Mouse (Mus musculus) gonadal fat pad, adult 2 months (tissue): Measurements from ENCODE around the gene Gdi2. TPM values are rescaled to one million over a fixed set of nuclear protein-coding genes. Genes with fewer than 3 reads are reported as not detected.
A peak's percentile ranks its signal among the peaks of the same experiment; 100 is the strongest.

Source experiments
- DNase-seq: peaks from one replicate; pipeline ENCODE4 v3.0.0-alpha.2; 2012; ENCODE audit warnings: low read depth
- polyA plus RNA-seq: library from polyadenylated mRNA; depleted of rRNA; stranded (reverse); fragments of >200 nt; gene quantifications from 2 replicates; pipeline ENCODE4 v1.2.3, GENCODE M21; 2012; rRNA removed

Gdi2 gene
- polyA plus RNA-seq, 1 experiment, result 196 TPM

DNA sequence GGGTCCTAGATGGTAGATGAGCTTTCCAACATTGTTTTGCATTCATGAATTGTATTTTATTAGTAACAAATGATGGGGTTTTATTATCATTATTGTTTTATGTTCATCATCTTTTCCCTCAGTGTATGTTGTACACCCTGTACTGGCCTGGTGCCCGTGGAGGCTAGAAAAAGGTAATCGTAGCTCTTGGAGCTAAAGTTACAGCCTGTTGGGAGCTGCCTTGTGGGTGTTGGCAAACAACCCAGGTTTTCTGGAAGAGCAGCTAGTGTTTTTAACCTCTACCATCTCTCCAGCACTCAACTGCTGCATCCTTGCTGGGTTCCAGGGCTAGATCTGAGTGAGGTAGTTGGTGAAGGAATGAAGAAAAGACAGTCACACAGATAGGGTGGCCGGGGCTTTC lies 9.5 kb downstream of the Gdi2 start:
- peak; percentile 74 for DNase-seq

DNA sequence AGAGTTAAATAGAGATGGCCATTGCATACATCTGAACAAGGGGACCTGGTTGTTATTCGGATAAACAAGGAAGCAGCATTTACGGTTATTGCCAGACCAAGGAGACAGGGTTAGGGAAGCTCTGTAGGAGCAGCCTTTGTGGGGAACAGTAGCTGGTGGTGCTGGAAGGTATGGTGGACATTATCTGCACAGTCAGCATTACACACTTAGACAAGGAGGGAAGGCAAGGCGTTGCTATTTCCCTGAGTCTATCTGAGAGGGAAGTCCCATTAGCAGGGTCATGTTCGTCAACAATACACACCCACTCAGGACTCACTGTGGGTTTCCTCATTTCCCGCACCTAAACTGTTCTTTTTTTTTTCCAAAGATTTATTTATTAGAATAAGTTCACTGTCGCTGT lies 10.0 kb downstream of the Gdi2 start:
- no peak for DNase-seq

DNA sequence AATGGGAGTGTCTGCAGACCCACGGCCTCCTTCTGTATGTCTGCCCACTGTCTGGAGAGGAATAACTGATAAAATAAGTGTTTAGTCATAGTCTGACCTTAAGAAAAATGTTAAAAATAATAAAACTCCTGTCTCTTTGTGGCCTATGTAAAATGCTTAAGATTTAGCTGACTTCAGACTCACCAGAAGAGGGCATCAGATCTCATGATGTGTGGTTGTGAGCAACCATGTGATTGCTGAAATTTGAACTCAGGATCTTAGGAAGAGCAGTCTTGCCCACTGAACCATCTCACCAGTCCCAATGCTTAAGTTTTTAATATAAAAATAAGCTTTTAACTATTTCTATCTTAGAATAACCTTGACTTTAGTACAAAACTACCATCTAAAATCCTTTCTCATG lies 25.3 kb downstream of the Gdi2 start:
- DNase-seq, result no peak

DNA sequence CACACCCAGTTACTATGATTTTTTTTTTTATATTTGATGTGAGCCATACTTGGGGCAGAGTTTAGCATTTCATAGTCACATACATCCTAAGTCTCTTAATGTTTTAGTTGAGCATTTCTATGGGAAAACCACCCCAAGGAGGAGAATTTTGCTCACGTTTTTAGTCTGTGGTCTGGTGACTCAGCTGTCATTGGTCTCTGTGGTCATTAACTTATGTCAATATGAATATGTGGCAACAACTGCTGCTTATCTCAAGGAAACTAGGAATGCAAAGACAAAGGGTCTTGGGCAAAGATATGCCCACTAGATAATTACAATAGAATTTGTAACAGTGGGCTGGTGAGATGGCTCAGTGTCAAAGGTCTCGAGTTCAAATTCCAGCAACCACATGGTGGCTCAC lies 26.1 kb downstream of the Gdi2 start:
- no peak for DNase-seq

DNA sequence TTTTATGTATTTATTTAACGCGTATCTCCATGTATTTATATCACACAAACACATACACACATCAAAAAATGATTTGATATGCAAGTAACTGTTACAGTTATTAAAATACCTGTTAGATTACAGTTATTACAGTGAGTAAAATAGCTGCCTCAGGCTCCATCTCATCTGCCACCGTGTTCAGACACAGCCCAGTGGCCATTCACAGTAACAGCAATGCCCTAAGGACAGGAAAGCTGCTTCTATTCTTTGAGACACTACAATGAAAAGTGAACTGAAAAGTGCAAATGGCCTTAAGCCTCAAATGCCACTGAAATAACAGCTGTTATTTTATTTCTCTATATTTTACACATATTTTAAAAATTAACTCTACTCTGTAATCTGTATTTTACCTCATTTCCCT lies 52.9 kb downstream of the Gdi2 start:
- DNase-seq, result no peak

GRCm38 (mm10) chr13:3594311-3594710 lies 56.4 kb downstream of the Gdi2 start:
- DNase-seq, result no peak

- no peak for DNase-seq
Measured at GRCm38 (mm10) chr13:3596232-3596631, 58.4 kb downstream of the Gdi2 start.

GRCm38 (mm10) chr13:3609780-3610117 lies 71.9 kb downstream of the Gdi2 start:
- DNase-seq, result no peak

- DNase-seq, result no peak
Measured at GRCm38 (mm10) chr13:3610118-3610794, 72.4 kb downstream of the Gdi2 start.

GRCm38 (mm10) chr13:3610795-3611438 lies 73.1 kb downstream of the Gdi2 start, which contains the start of gene Fam208b:
Gene Fam208b, minus strand, starts transcription at chr13:3611108.
- peak; percentile 84 for DNase-seq

Other genes starting within 250 kb of the Gdi2 start
- gene Fam208b, start 73.0 kb downstream of the Gdi2 start, polyA plus RNA-seq, result 4.8 and 5.0 TPM in 2 replicates
- 13.1 and 14.4 TPM in 2 replicates for gene Asb13, start 96.0 kb downstream of the Gdi2 start, polyA plus RNA-seq